Mouse (Mus musculus): ENCODE measurements around the gene Cmss1.

DNA sequence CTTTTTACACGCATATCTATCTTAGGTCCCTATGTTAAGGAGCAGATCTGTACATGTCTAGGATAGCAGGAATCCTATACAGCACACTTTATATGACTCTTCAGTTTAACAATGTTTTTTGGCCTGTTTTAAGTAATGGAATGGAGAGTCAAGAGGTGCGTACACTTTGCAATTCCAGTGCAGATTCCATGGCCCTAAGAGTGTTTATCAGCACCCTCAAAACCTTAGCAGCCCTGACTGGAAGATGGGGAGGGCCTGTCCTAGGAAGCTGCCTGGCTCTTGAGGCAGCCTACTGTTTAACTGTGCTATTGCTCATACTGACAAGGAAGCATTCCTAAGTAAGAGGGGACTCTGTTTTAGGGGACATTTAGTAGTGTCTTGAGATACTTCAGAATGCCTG lies 222.4 kb downstream of the Cmss1 start:
- no peak for TF ChIP-seq CTCF (IDR thresholded peaks at IDR 0.05; ENCODE audit: low read depth, low read length)
- no peak for TF ChIP-seq POLR2A (IDR thresholded peaks at IDR 0.05; ENCODE audit: extremely low read depth, insufficient read depth, low read length)
